Mouse (Mus musculus) G1E (cell line): ENCODE measurements around the gene Lrrc45. TPM values are rescaled to one million over a fixed set of nuclear protein-coding genes. Genes with fewer than 3 reads are reported as not detected.
A peak's percentile ranks its signal among the peaks of the same experiment; 100 is the strongest.
"Not testable (repeated sequence)": the region's sequence is repeated elsewhere in the genome, so short reads cannot be mapped to it uniquely, and the experiment has no call there.

ENCODE experiments used
- ATAC-seq: 2 replicates; pipeline ENCODE4 v1.8.0; 2016; ENCODE audit warnings: mild to moderate bottlenecking; ENCODE audit not compliant: insufficient number of reproducible peaks, poor library complexity, low FRiP score, severe bottlenecking; ENCODE audit errors: extremely low read depth
- DNase-seq: peaks from one replicate; pipeline ENCODE4 v3.0.0; 2012; ENCODE audit warnings: low spot score
- H3K27me3 ChIP-seq: 2 replicates; pipeline ENCODE4 v1.6.1; 2012; ENCODE audit warnings: mild to moderate bottlenecking, low read length, inconsistent platforms; ENCODE audit not compliant: insufficient read depth
- H3K36me3 ChIP-seq: replicated peaks from 2 replicates; pipeline ENCODE3; 2012; ENCODE audit warnings: mild to moderate bottlenecking, inconsistent platforms
- H3K4me1 ChIP-seq: 2 replicates; pipeline ENCODE4 v1.6.1; 2012; ENCODE audit warnings: low read depth, low read length, inconsistent platforms, mixed read lengths; ENCODE audit not compliant: insufficient read depth
- H3K4me3 ChIP-seq: 2 replicates; pipeline ENCODE4 v1.5.1; 2012; ENCODE audit warnings: low read depth, mild to moderate bottlenecking, inconsistent platforms, low read length, moderate library complexity, mixed read lengths
- H3K9me3 ChIP-seq: replicated peaks from 2 replicates; pipeline ENCODE4 v1.6.1; 2012; ENCODE audit warnings: inconsistent platforms
- CTCF ChIP-seq: IDR thresholded peaks from 2 replicates; pipeline ENCODE4 v1.5.1; 2012; ENCODE audit warnings: low read depth, low read length, inconsistent platforms, mixed read lengths
- GATA1 ChIP-seq: IDR thresholded peaks from 2 replicates; pipeline ENCODE4 v1.6.1; 2012; ENCODE audit warnings: borderline replicate concordance, low read length, inconsistent platforms, mixed read lengths
- GATA2 ChIP-seq: IDR thresholded peaks from 2 replicates; pipeline ENCODE4 v1.6.1; 2012; ENCODE audit warnings: low read depth, low read length, inconsistent platforms, borderline replicate concordance
- POLR2AphosphoS5 ChIP-seq: IDR thresholded peaks from 2 replicates; pipeline ENCODE4 v1.6.1; 2012; ENCODE audit warnings: low read depth, low read length, inconsistent platforms; ENCODE audit not compliant: insufficient replicate concordance
- TAL1 ChIP-seq: conservative IDR thresholded peaks from 2 replicates; pipeline ENCODE4 v1.6.1; 2012; ENCODE audit warnings: low read depth, low read length, inconsistent platforms, mixed read lengths
- polyA plus RNA-seq: library from polyadenylated mRNA; stranded (reverse); fragments of >175 nt; gene quantifications from 2 replicates; pipeline ENCODE4 v1.2.3, GENCODE M21; 2012
- total RNA-seq, 2 experiments: library from RNA; stranded (forward) in 1 of 2; stranded (reverse) in 1 of 2; fragments of 200-1000 nt in 1 of 2; fragments of >200 nt in 1 of 2; fragmentation: Nextera tagmentation in 1 of 2; gene quantifications; 2 replicates each; pipeline ENCODE4 v1.2.3; 2014 to 2017

Lrrc45 gene
- 6.4 and 12.1 TPM in 2 replicates for total RNA-seq (2014; fragmentation: Nextera tagmentation)
- total RNA-seq (2017): 20.0 and 22.2 TPM in 2 replicates
- 23.3 and 25.4 TPM in 2 replicates for polyA plus RNA-seq

- TF ChIP-seq TAL1 (no peak), GATA1 (no peak), CTCF (no peak), GATA2 (no peak), POLR2AphosphoS5 (no peak)
- H3K9me3 ChIP-seq: no peaks in the 10 kb centered on the region
- peaks cover 83% of the 10 kb centered on the region for H3K36me3 ChIP-seq
- H3K4me1 ChIP-seq: peaks cover 59% of the 10 kb centered on the region
- DNase-seq: peak; percentile 100
- H3K4me3 ChIP-seq: peak within 1 kb of the TSS; percentile 81
- no peaks in the 10 kb centered on the region for H3K27me3 ChIP-seq
- peak; percentile 99 for ATAC-seq
Observed at GRCm38 (mm10) chr11:120713580-120714518, at the start of gene Lrrc45, which contains the start of gene Cenpx. Lrrc45 (plus strand) TSS chr11:120713925. Cenpx (minus strand) TSS chr11:120713738.

GRCm38 (mm10) chr11:120665406-120665805 is 48.3 kb upstream of the Lrrc45 start:
- Histone ChIP-seq H3K9me3 (peaks cover 7% of the 10 kb centered on the region), H3K36me3 (no peaks in the 10 kb centered on the region), H3K4me3 (no peak overlapping the region), H3K4me1 (no peaks in the 10 kb centered on the region), H3K27me3 (peaks cover 64% of the 10 kb centered on the region)
- ATAC-seq: no peak
- TF ChIP-seq CTCF (no peak), GATA1 (no peak), GATA2 (no peak), POLR2AphosphoS5 (no peak), TAL1 (no peak)
- no peak for DNase-seq

GRCm38 (mm10) chr11:120666617-120667016 is 47.1 kb upstream of the Lrrc45 start:
- H3K9me3 ChIP-seq: no peaks in the 10 kb centered on the region
- H3K36me3 ChIP-seq: no peaks in the 10 kb centered on the region
- no peak overlapping the region for H3K4me3 ChIP-seq
- ATAC-seq: no peak
- DNase-seq: no peak
- no peaks in the 10 kb centered on the region for H3K4me1 ChIP-seq
- no peak for TF ChIP-seq GATA1
- H3K27me3 ChIP-seq: peaks cover 52% of the 10 kb centered on the region

GRCm38 (mm10) chr11:120672687-120673593 is 40.8 kb upstream of the Lrrc45 start, which contains the start of gene Aspscr1:
Aspscr1 (plus strand) TSS chr11:120672973.
- no peaks in the 10 kb centered on the region for H3K9me3 ChIP-seq
- TF ChIP-seq GATA1: no peak
- TF ChIP-seq POLR2AphosphoS5: no peak
- H3K27me3 ChIP-seq: 0 out of 2 replicates have a peak, but pooled peaks cover 3% of the 10 kb centered on the region
- H3K4me1 ChIP-seq: peaks cover 28% of the 10 kb centered on the region
- H3K4me3 ChIP-seq: peak within 1 kb of the TSS; percentile 82
- peaks cover 37% of the 10 kb centered on the region for H3K36me3 ChIP-seq
- DNase-seq: peak; percentile 99
- peak; percentile 91 for ATAC-seq

GRCm38 (mm10) chr11:120673594-120674122 is 40.1 kb upstream of the Lrrc45 start:
- DNase-seq: peak; percentile 12
- no peaks in the 10 kb centered on the region for H3K9me3 ChIP-seq
- no peak for TF ChIP-seq CTCF
- TF ChIP-seq GATA2: no peak
- no peak for TF ChIP-seq TAL1
- no peak for TF ChIP-seq GATA1
- no peak for TF ChIP-seq POLR2AphosphoS5
- peaks cover 28% of the 10 kb centered on the region for H3K4me1 ChIP-seq
- no peak for ATAC-seq
- peaks cover 44% of the 10 kb centered on the region for H3K36me3 ChIP-seq
- 0 out of 2 replicates have a peak, but pooled peaks cover 3% of the 10 kb centered on the region for H3K27me3 ChIP-seq
- peak overlapping the region; percentile 82 for H3K4me3 ChIP-seq

- not testable (repeated sequence) for ATAC-seq, H3K4me3 ChIP-seq, DNase-seq, H3K9me3 ChIP-seq, H3K27me3 ChIP-seq
- H3K36me3 ChIP-seq: peaks cover 66% of the 10 kb centered on the region
- peaks cover 31% of the 10 kb centered on the region for H3K4me1 ChIP-seq
Observed at GRCm38 (mm10) chr11:120675875-120676274, 37.9 kb upstream of the Lrrc45 start.
